Mouse (Mus musculus) left cerebral cortex, adult 9 months (tissue): ENCODE measurements around the gene Fign.

ENCODE experiments used
- DNase-seq, 2 experiments: peaks; one replicate each; pipeline ENCODE4 v3.0.0; 2022; ENCODE audit warnings: low spot score in 2 of 2

Gene Fign

GRCm38 (mm10) chr2:64097937-64098617, at the start of gene Fign:
TSS of gene Fign (minus strand) at chr2:64098038.
- DNase-seq: peak; percentile 36 to 69

GRCm38 (mm10) chr2:64133597-64133996, 35.8 kb upstream of the Fign start:
- DNase-seq: no peak

GRCm38 (mm10) chr2:64120495-64120894, 22.7 kb upstream of the Fign start:
- no peak for DNase-seq

GRCm38 (mm10) chr2:64116613-64117012, 18.8 kb upstream of the Fign start:
- no peak for DNase-seq

- peak in 1 of 2 experiments; percentile 14 for DNase-seq
Observed at GRCm38 (mm10) chr2:64111133-64111532, 13.3 kb upstream of the Fign start.

- DNase-seq: no peak
Observed at GRCm38 (mm10) chr2:64109860-64110259, 12.0 kb upstream of the Fign start.

- DNase-seq: no peak
Observed at GRCm38 (mm10) chr2:64108040-64108439, 10.2 kb upstream of the Fign start.

- DNase-seq: no peak
Observed at GRCm38 (mm10) chr2:64098618-64099320, 931 bp upstream of the Fign start.

- DNase-seq: no peak
Observed at GRCm38 (mm10) chr2:64096721-64097411, 972 bp downstream of the Fign start.

GRCm38 (mm10) chr2:64096176-64096575, 1.7 kb downstream of the Fign start:
- DNase-seq: no peak

- no peak for DNase-seq
Observed at GRCm38 (mm10) chr2:64095561-64095960, 2.3 kb downstream of the Fign start.

- DNase-seq: no peak
Observed at GRCm38 (mm10) chr2:64093087-64093486, 4.8 kb downstream of the Fign start.

GRCm38 (mm10) chr2:64083853-64084427, 13.9 kb downstream of the Fign start:
- no peak for DNase-seq

- no peak for DNase-seq
Observed at GRCm38 (mm10) chr2:64079765-64080164, 18.1 kb downstream of the Fign start.

- DNase-seq: no peak
Observed at GRCm38 (mm10) chr2:64078551-64078950, 19.3 kb downstream of the Fign start.

GRCm38 (mm10) chr2:64077846-64078245, 20.0 kb downstream of the Fign start:
- no peak for DNase-seq

- no peak for DNase-seq
Observed at GRCm38 (mm10) chr2:64075873-64076272, 22.0 kb downstream of the Fign start.

GRCm38 (mm10) chr2:64074602-64075389, 23.0 kb downstream of the Fign start:
- no peak for DNase-seq

- no peak for DNase-seq
Observed at GRCm38 (mm10) chr2:64072158-64072557, 25.7 kb downstream of the Fign start.

- DNase-seq: no peak
Observed at GRCm38 (mm10) chr2:64069950-64070695, 27.7 kb downstream of the Fign start.

GRCm38 (mm10) chr2:64065511-64065910, 32.3 kb downstream of the Fign start:
- no peak for DNase-seq
